Mouse (Mus musculus): Measurements from ENCODE around the gene Krt24.

GRCm38 (mm10) chr11:99307579-99307978, 22.5 kb upstream of the Krt24 start:
- TF ChIP-seq CTCF (conservative IDR thresholded peaks at IDR 0.05; ENCODE audit: low read length): peak; percentile 82
- no peak for TF ChIP-seq POU5F1 (IDR thresholded peaks at IDR 0.05; ENCODE audit: borderline replicate concordance, low read length)
